Mouse (Mus musculus) R1 (cell line): Measurements from ENCODE around the gene Frem1.

ENCODE experiments used
- DNase-seq: peaks from one replicate; pipeline ENCODE4 v3.0.0-alpha.2; 2018; ENCODE audit warnings: low read depth, low spot score

Gene Frem1

GRCm38 (mm10) chr4:83031591-83031990 is 20.5 kb downstream of the Frem1 start:
- no peak for DNase-seq

GRCm38 (mm10) chr4:83030097-83030496 is 22.0 kb downstream of the Frem1 start:
- no peak for DNase-seq

- peak; percentile 4 for DNase-seq
Measured at GRCm38 (mm10) chr4:83020759-83021555, 31.2 kb downstream of the Frem1 start.

- no peak for DNase-seq
Measured at GRCm38 (mm10) chr4:83018111-83019105, 33.7 kb downstream of the Frem1 start.

- no peak for DNase-seq
Measured at GRCm38 (mm10) chr4:83014538-83014937, 37.6 kb downstream of the Frem1 start.

GRCm38 (mm10) chr4:83004086-83004485 is 48.1 kb downstream of the Frem1 start:
- DNase-seq, result peak; percentile 57

- DNase-seq, result no peak
Measured at GRCm38 (mm10) chr4:82992042-82992441, 60.1 kb downstream of the Frem1 start.

GRCm38 (mm10) chr4:82990973-82991695 is 61.0 kb downstream of the Frem1 start:
- no peak for DNase-seq

GRCm38 (mm10) chr4:82972381-82972780 is 79.8 kb downstream of the Frem1 start:
- DNase-seq, result no peak

- no peak for DNase-seq
Measured at GRCm38 (mm10) chr4:82970901-82971648, 81.1 kb downstream of the Frem1 start.

- DNase-seq, result no peak
Measured at GRCm38 (mm10) chr4:82961024-82961423, 91.1 kb downstream of the Frem1 start.

GRCm38 (mm10) chr4:82957827-82958538 is 94.2 kb downstream of the Frem1 start:
- DNase-seq, result no peak

GRCm38 (mm10) chr4:82953992-82954391 is 98.1 kb downstream of the Frem1 start:
- peak; percentile 25 for DNase-seq

- DNase-seq, result no peak
Measured at GRCm38 (mm10) chr4:82949511-82949910, 102.6 kb downstream of the Frem1 start.

- DNase-seq, result no peak
Measured at GRCm38 (mm10) chr4:82946721-82947120, 105.4 kb downstream of the Frem1 start.

GRCm38 (mm10) chr4:82946276-82946612 is 105.9 kb downstream of the Frem1 start:
- no peak for DNase-seq

GRCm38 (mm10) chr4:82945572-82946275 is 106.4 kb downstream of the Frem1 start:
- DNase-seq, result no peak

GRCm38 (mm10) chr4:82940680-82941079 is 111.5 kb downstream of the Frem1 start:
- DNase-seq, result no peak

GRCm38 (mm10) chr4:82940248-82940647 is 111.9 kb downstream of the Frem1 start:
- DNase-seq, result no peak

- peak; percentile 30 for DNase-seq
Measured at GRCm38 (mm10) chr4:82934308-82934707, 117.8 kb downstream of the Frem1 start.
